In the genomic region with DNA sequence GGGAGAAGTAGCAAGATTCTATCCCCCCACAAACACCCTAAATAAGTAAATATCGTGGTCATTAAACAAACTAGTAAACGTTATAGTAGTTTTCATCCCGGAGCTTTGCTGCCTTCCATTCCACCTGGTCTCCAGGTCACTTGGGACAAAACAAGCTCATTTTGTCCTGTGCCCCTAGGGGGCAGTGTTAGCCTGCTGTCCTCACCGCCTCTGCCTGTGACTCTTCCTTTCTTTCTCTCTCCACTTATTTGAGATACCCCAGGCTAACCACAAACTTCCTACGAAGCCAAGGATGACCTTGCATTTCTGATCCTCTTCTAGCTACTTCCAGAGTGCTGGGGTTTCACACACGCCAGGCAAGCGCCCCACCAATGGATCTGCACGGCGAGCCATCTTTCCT, we compare ENCODE assay signal across 10 mouse cellular contexts. TPM values are rescaled to one million over a fixed set of nuclear protein-coding genes. Genes with fewer than 3 reads are reported as not detected.
DNase-seq lines count a peak whose midpoint lies in the region; ATAC-seq and TF ChIP-seq lines count a peak whose summit lies in the region.
"Had no signal": no experiment of that assay in that cellular context is flagged by ENCODE, and none has a peak within 500 bp of the region (broad histone marks: within the 10 kb centered on the region; RNA-seq: fewer than 3 reads in every experiment).

No protein-coding gene starts in this region.

- H3K4me1 ChIP-seq in kidney, embryonic 16.5 days (ENCODE audit: insufficient read depth, low read length), result peaks cover 10% of the 10 kb centered on the region; the same call in 1 of the 2 replicates
- no peaks in the 10 kb centered on the region for H3K4me1 ChIP-seq in MEL (ENCODE audit: control insufficient read depth in 1 of 2, insufficient read depth in 2 of 2, low read length in 2 of 2)

- H3K36me3 ChIP-seq in kidney, embryonic 16.5 days (ENCODE audit: insufficient read depth, low read length), result no peaks in the 10 kb centered on the region
- no peaks in the 10 kb centered on the region for H3K36me3 ChIP-seq in MEL (ENCODE audit: control insufficient read depth in 1 of 2, insufficient read depth in 2 of 2, low read length in 2 of 2)

- no peak overlapping the region for H3K4me2 ChIP-seq in kidney, embryonic 16.5 days (replicated peaks; ENCODE audit: low read depth, low read length)

- H3K27ac ChIP-seq in kidney, embryonic 16.5 days (ENCODE audit: low read length), result no peak overlapping the region
- no peak overlapping the region for H3K27ac ChIP-seq in MEL (ENCODE audit: control insufficient read depth, low read depth, low read length)

- TF ChIP-seq POLR2A in MEL (IDR thresholded peaks at IDR 0.05; ENCODE audit: control insufficient read depth in 1 of 2, insufficient read depth in 1 of 2, low read depth in 1 of 2, low read length in 2 of 2, poor library complexity in 1 of 2), result no peak

- intact Hi-C loops in gastrocnemius, postnatal 14 days (cut with DNase I; ENCODE audit: low total_unique reads), result no loop called here

- peak; percentile 94 for TF ChIP-seq RAD21 in MEL (IDR thresholded peaks at IDR 0.05; ENCODE audit: low read depth, low read length)

- ATAC-seq in kidney, embryonic 16.5 days (ENCODE audit: low FRiP score, low TSS enrichment), result no peak

- no peak for TF ChIP-seq EP300 in MEL (IDR thresholded peaks at IDR 0.05; ENCODE audit: low read depth in 1 of 2, low read length in 2 of 2)

- no peak overlapping the region for H3K4me3 ChIP-seq in kidney, embryonic 16.5 days (ENCODE audit: low read length)
- peak overlapping the region; percentile 37 to 52; a peak in 3 of 4 replicates for H3K4me3 ChIP-seq in MEL (ENCODE audit: control insufficient read depth in 1 of 2, insufficient read depth in 1 of 2, low read depth in 2 of 2, low read length in 2 of 2)

- no peaks in the 10 kb centered on the region for H3K9me3 ChIP-seq in kidney, embryonic 16.5 days (ENCODE audit: low read length)
- H3K9me3 ChIP-seq in MEL (replicated peaks; ENCODE audit: insufficient read depth, low read length), result no peaks in the 10 kb centered on the region

- no peaks in the 10 kb centered on the region for H3K79me2 ChIP-seq in MEL (ENCODE audit: control insufficient read depth, insufficient read depth, low read length, poor library complexity)

- DNase-seq in kidney, adult 11 months, result peak; percentile 72
- peak; percentile 76 for DNase-seq in MEL (ENCODE audit: low read depth, low spot score)
- peak; percentile 81 to 87 for DNase-seq in cerebellum, adult 18-20 months
- DNase-seq in gastrocnemius, postnatal 14 days, result peak; percentile 65
- peak; percentile 58 to 76 for DNase-seq in layer of hippocampus, postnatal 25 days (ENCODE audit: extremely low spot score in 1 of 2, low spot score in 1 of 2)
- peak; percentile 52 to 71 for DNase-seq in natural killer cell, adult 2 months (ENCODE audit: low spot score in 2 of 2)
- DNase-seq in thymus, postnatal 25 days, result peak; percentile 76

- TF ChIP-seq CTCF in MEL (IDR thresholded peaks at IDR 0.05 in 2 of 3, conservative IDR thresholded peaks at IDR 0.05 in 1 of 3; ENCODE audit: control insufficient read depth in 1 of 3, insufficient read depth in 1 of 3, low read depth in 2 of 3, low read length in 3 of 3, poor library complexity in 1 of 3, severe bottlenecking in 1 of 3), result peak; percentile 91 to 97 (median 92)

- no peak overlapping the region for H3K9ac ChIP-seq in kidney, embryonic 16.5 days (replicated peaks; ENCODE audit: low read length)
- H3K9ac ChIP-seq in MEL (ENCODE audit: control insufficient read depth, low read depth, low read length, poor library complexity, severe bottlenecking), result 0 out of 2 replicates have a peak overlapping the region, but pooled peaks have one; percentile 42

- WGBS in kidney, embryonic 16.5 days, result 40% methylated on average over 9 of the region's 9 CpGs

- H3K27me3 ChIP-seq in kidney, embryonic 16.5 days (ENCODE audit: insufficient read depth, low read length), result no peaks in the 10 kb centered on the region
- no peaks in the 10 kb centered on the region for H3K27me3 ChIP-seq in MEL (ENCODE audit: control insufficient read depth in 1 of 2, insufficient read depth in 2 of 2, low read length in 2 of 2)

TF ChIP-seq in MEL, 35 proteins besides CTCF, POLR2A, EP300 and RAD21:
- no peak for TF ChIP-seq POLR2AphosphoS5 (IDR thresholded peaks at IDR 0.05; ENCODE audit: borderline replicate concordance, low read depth, low read length)
- no peak for TF ChIP-seq POLR2AphosphoS2 (IDR thresholded peaks at IDR 0.05; ENCODE audit: low read length)
- TF ChIP-seq UBTF (IDR thresholded peaks at IDR 0.05; ENCODE audit: borderline replicate concordance, insufficient read depth, low read depth, low read length), result no peak
- no peak for TF ChIP-seq MEF2A (IDR thresholded peaks at IDR 0.05; ENCODE audit: extremely low read depth, insufficient replicate concordance, low read depth, low read length, poor library complexity, severe bottlenecking)
- TF ChIP-seq SMC3 (IDR thresholded peaks at IDR 0.05; ENCODE audit: low read depth, low read length), result peak; percentile 85
- 0 out of 2 replicates have a peak, but pooled peaks have one; percentile 25 for TF ChIP-seq ZNF384 (IDR thresholded peaks at IDR 0.05; ENCODE audit: low read depth, low read length)
- TF ChIP-seq SIN3A (IDR thresholded peaks at IDR 0.05; ENCODE audit: low read length), result 0 out of 2 replicates have a peak, but pooled peaks have one; percentile 20
- TF ChIP-seq KAT2A (conservative IDR thresholded peaks at IDR 0.05; ENCODE audit: low read depth, low read length), result no peak
- peak; percentile 86 for TF ChIP-seq ZC3H11A (IDR thresholded peaks at IDR 0.05; ENCODE audit: low read depth, low read length)
- TF ChIP-seq ZMIZ1 (IDR thresholded peaks at IDR 0.05; ENCODE audit: low read depth, low read length), result no peak
- TF ChIP-seq ZKSCAN1 (IDR thresholded peaks at IDR 0.05; ENCODE audit: low read depth, low read length), result no peak
- no peak for TF ChIP-seq GABPA (IDR thresholded peaks at IDR 0.05; ENCODE audit: low read depth, low read length)
- TF ChIP-seq JUND (IDR thresholded peaks at IDR 0.05; ENCODE audit: low read depth, low read length), result 0 out of 2 replicates have a peak, but pooled peaks have one; percentile 37
- TF ChIP-seq GATA1 (IDR thresholded peaks at IDR 0.05; ENCODE audit: low read depth, low read length), result no peak

RNA-seq across cellular contexts. Expression of a gene that starts 4.9 kb away (rescaled TPM):
- polyA plus RNA-seq in kidney, embryonic 16.5 days (2015; fragmentation: Nextera tagmentation; extraction: Ambion mirVana), result not detected in 2 replicates
- not detected in 2 replicates for total RNA-seq in MEL (2012; rRNA removed)
- polyA plus RNA-seq in MEL (2012; ENCODE audit: insufficient read depth in 1 of 2, insufficient read length in 2 of 2, low read depth in 1 of 2, low replicate concordance in 2 of 2, missing spikeins in 1 of 2), result not detected
- total RNA-seq in gastrocnemius, postnatal 14 days (2021), result not detected
- total RNA-seq in layer of hippocampus, postnatal 25 days (2021), result 1 to 10 TPM; 3.5 to 4.7 TPM
- polyA plus RNA-seq: stomach, embryonic 14.5 days had no signal

RNA-seq across cellular contexts. Expression of a gene that starts 10.4 kb away (rescaled TPM):
- 0.58 and 0.80 TPM in 2 replicates for polyA plus RNA-seq in kidney, embryonic 16.5 days (2015; fragmentation: Nextera tagmentation; extraction: Ambion mirVana)
- not detected in 2 replicates for total RNA-seq in MEL (2012; rRNA removed)
- polyA plus RNA-seq in MEL (2012; ENCODE audit: insufficient read depth in 1 of 2, insufficient read length in 2 of 2, low read depth in 1 of 2, low replicate concordance in 2 of 2, missing spikeins in 1 of 2), result not detected
- 100 to 1,000 TPM; 218 to 313 TPM for total RNA-seq in gastrocnemius, postnatal 14 days (2021)
- total RNA-seq in layer of hippocampus, postnatal 25 days (2021), result not detected

RNA-seq across cellular contexts. Expression of a gene that starts 13.5 kb away (rescaled TPM):
- 41.7 and 43.1 TPM in 2 replicates for polyA plus RNA-seq in kidney, embryonic 16.5 days (2015; fragmentation: Nextera tagmentation; extraction: Ambion mirVana)
- total RNA-seq in MEL (2012; rRNA removed), result 32.3 and 36.4 TPM in 2 replicates
- polyA plus RNA-seq in MEL (2012; ENCODE audit: insufficient read depth in 1 of 2, insufficient read length in 2 of 2, low read depth in 1 of 2, low replicate concordance in 2 of 2, missing spikeins in 1 of 2), result 10 to 100 TPM in 1 of 2 experiments, not detected in 1; 63.2 TPM
- total RNA-seq in gastrocnemius, postnatal 14 days (2021), result 10 to 100 TPM; 16.2 to 16.7 TPM
- total RNA-seq in layer of hippocampus, postnatal 25 days (2021), result 10 to 100 TPM; 32.2 to 33.6 TPM

RNA-seq across cellular contexts. Expression of a gene that starts 15.2 kb away (rescaled TPM):
- polyA plus RNA-seq in kidney, embryonic 16.5 days (2015; fragmentation: Nextera tagmentation; extraction: Ambion mirVana), result 34.2 and 48.4 TPM in 2 replicates
- total RNA-seq in MEL (2012; rRNA removed), result not detected in 2 replicates
- polyA plus RNA-seq in MEL (2012; ENCODE audit: insufficient read depth in 1 of 2, insufficient read length in 2 of 2, low read depth in 1 of 2, low replicate concordance in 2 of 2, missing spikeins in 1 of 2), result not detected
- under 1 TPM; 0.31 to 0.80 TPM for total RNA-seq in gastrocnemius, postnatal 14 days (2021)
- total RNA-seq in layer of hippocampus, postnatal 25 days (2021), result not detected
- total RNA-seq: left cerebral cortex, postnatal 14 days had no signal
- polyA plus RNA-seq: stomach, embryonic 14.5 days had no signal

RNA-seq across cellular contexts. Expression of a gene that starts 32.5 kb away (rescaled TPM):
- polyA plus RNA-seq in kidney, embryonic 16.5 days (2015; fragmentation: Nextera tagmentation; extraction: Ambion mirVana), result 14.7 and 17.8 TPM in 2 replicates
- total RNA-seq in MEL (2012; rRNA removed), result not detected in 2 replicates
- polyA plus RNA-seq in MEL (2012; ENCODE audit: insufficient read depth in 1 of 2, insufficient read length in 2 of 2, low read depth in 1 of 2, low replicate concordance in 2 of 2, missing spikeins in 1 of 2), result not detected
- 1 to 10 TPM; 1.2 to 1.8 TPM for total RNA-seq in gastrocnemius, postnatal 14 days (2021)
- total RNA-seq in layer of hippocampus, postnatal 25 days (2021), result under 1 TPM in 1 of 2 experiments, not detected in 1; 0.23 TPM
- total RNA-seq: left cerebral cortex, postnatal 14 days had no signal

Comparison
In these comparisons a context has a peak if more than half of its experiments do, and no peak if none do; other contexts are left out.
1. RNA of a gene that starts 10.4 kb away (total RNA-seq): 218 to 313 TPM in gastrocnemius, postnatal 14 days; not detected in layer of hippocampus, postnatal 25 days and not detected in MEL; every median in the first group is over 100 times any median in the second.
2. Peak in every context shown above with its lines, with median percentiles within 50 percentile points of each other: DNase-seq.